Mouse (Mus musculus): ENCODE data around the gene Gmcl1.

Gmcl1 gene

GRCm38 (mm10) chr6:86733183-86733876 lies at the start of gene Gmcl1:
Gene Gmcl1 (minus strand): TSS chr6:86733383.
- in situ Hi-C loops (cut with MboI; ENCODE audit: low pct_unique_long_range_greater_than_20kb in 1 of 2, low sequenced_read_pairs in 2 of 2, unreplicated experiment in 1 of 2): no loop called here

GRCm38 (mm10) chr6:86782342-86782741 lies 49.2 kb upstream of the Gmcl1 start:
- in situ Hi-C loops (cut with MboI; ENCODE audit: low pct_unique_long_range_greater_than_20kb in 1 of 2, low sequenced_read_pairs in 2 of 2, unreplicated experiment in 1 of 2): no loop called here

- in situ Hi-C loops (cut with MboI; ENCODE audit: low pct_unique_long_range_greater_than_20kb in 1 of 2, low sequenced_read_pairs in 2 of 2, unreplicated experiment in 1 of 2): no loop called here
Measured at GRCm38 (mm10) chr6:86781361-86781957, 48.3 kb upstream of the Gmcl1 start.

- in situ Hi-C loops (cut with MboI; ENCODE audit: low pct_unique_long_range_greater_than_20kb in 1 of 2, low sequenced_read_pairs in 2 of 2, unreplicated experiment in 1 of 2): no loop called here
Measured at GRCm38 (mm10) chr6:86778910-86779594, 45.9 kb upstream of the Gmcl1 start.

- in situ Hi-C loops (cut with MboI; ENCODE audit: low pct_unique_long_range_greater_than_20kb in 1 of 2, low sequenced_read_pairs in 2 of 2, unreplicated experiment in 1 of 2): no loop called here
Measured at GRCm38 (mm10) chr6:86777181-86777580, 44.0 kb upstream of the Gmcl1 start.

GRCm38 (mm10) chr6:86776706-86777071 lies 43.5 kb upstream of the Gmcl1 start:
- in situ Hi-C loops (cut with MboI; ENCODE audit: low pct_unique_long_range_greater_than_20kb in 1 of 2, low sequenced_read_pairs in 2 of 2, unreplicated experiment in 1 of 2): no loop called here

- in situ Hi-C loops (cut with MboI; ENCODE audit: low pct_unique_long_range_greater_than_20kb in 1 of 2, low sequenced_read_pairs in 2 of 2, unreplicated experiment in 1 of 2): no loop called here
Measured at GRCm38 (mm10) chr6:86776001-86776705, 43.0 kb upstream of the Gmcl1 start.

GRCm38 (mm10) chr6:86774937-86775336 lies 41.8 kb upstream of the Gmcl1 start:
- in situ Hi-C loops (cut with MboI; ENCODE audit: low pct_unique_long_range_greater_than_20kb in 1 of 2, low sequenced_read_pairs in 2 of 2, unreplicated experiment in 1 of 2): no loop called here

DNA sequence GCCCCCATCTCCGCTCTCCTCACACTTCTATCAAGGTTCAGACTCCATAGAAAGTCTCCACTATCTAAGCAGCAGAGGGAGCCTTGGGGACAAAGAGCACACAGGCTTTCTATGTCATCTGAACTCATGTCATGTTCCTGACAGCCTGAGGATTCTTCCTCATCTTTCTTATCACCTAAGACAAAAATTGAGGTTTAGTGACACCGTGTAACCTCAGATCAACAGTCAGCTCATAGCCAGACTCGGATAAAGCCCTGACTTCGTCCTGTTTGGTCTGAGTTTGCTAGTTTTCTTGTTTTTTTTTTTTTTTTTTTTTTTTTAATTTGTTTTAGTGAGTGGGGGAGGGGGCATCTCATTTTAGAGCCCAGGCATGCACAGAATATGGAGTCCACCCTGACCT lies 40.6 kb upstream of the Gmcl1 start:
- in situ Hi-C loops (cut with MboI; ENCODE audit: low pct_unique_long_range_greater_than_20kb in 1 of 2, low sequenced_read_pairs in 2 of 2, unreplicated experiment in 1 of 2): no loop called here

GRCm38 (mm10) chr6:86772631-86773030 lies 39.4 kb upstream of the Gmcl1 start:
- in situ Hi-C loops (cut with MboI; ENCODE audit: low pct_unique_long_range_greater_than_20kb in 1 of 2, low sequenced_read_pairs in 2 of 2, unreplicated experiment in 1 of 2): no loop called here

- in situ Hi-C loops (cut with MboI; ENCODE audit: low pct_unique_long_range_greater_than_20kb in 1 of 2, low sequenced_read_pairs in 2 of 2, unreplicated experiment in 1 of 2): no loop called here
Measured at GRCm38 (mm10) chr6:86768938-86769337, 35.8 kb upstream of the Gmcl1 start.

DNA sequence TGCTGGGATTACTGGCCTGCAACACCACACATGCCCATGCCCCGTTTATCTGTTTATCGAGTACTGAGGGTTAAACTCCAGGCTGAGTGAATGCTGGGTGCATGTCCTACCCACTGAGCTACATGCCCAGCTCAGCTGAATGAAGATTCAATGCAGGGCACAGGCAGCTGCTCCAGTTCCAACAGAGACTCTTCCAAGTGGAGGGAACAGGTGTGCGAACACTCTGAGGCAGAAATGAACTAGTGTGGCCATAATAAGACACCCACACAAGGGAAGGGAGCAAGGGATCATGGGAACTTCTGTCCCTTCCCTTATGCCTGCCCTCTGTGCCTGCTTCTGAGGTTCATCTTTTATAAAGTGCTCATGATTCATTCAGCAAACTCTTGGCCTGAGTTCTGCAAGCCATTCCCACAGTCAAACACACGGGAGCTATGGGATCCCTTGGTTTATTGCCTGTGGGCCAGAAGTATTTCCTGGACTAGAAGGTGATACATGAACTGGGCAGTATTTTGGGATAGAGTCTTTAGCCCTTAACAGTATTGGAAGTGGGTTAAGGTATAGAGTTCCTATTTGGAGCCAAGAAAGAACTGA lies 35.1 kb upstream of the Gmcl1 start:
- in situ Hi-C loops (cut with MboI; ENCODE audit: low pct_unique_long_range_greater_than_20kb in 1 of 2, low sequenced_read_pairs in 2 of 2, unreplicated experiment in 1 of 2): no loop called here

- in situ Hi-C loops (cut with MboI; ENCODE audit: low pct_unique_long_range_greater_than_20kb in 1 of 2, low sequenced_read_pairs in 2 of 2, unreplicated experiment in 1 of 2): no loop called here
Measured at GRCm38 (mm10) chr6:86767465-86767864, 34.3 kb upstream of the Gmcl1 start.

DNA sequence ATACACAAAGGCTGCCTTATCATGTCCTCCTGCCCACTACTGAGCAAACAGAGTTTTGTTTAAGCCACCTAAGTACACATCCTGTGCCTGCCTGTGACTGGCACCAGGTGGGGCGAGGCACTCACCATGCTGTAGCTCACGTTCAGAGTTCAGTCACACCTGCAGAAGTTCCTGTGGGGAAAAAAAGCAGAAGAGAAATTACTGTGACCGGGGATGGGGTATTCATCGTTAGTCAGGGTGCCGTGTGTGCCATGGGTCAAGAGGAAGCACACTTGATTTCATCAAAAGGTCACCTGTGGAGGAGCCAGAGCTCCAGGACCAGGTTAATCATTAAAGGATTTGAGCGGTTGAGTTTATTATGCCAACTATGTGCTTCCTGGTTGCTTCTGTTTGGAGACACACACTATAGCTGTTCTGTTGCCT lies 32.5 kb upstream of the Gmcl1 start:
- in situ Hi-C loops (cut with MboI; ENCODE audit: low pct_unique_long_range_greater_than_20kb in 1 of 2, low sequenced_read_pairs in 2 of 2, unreplicated experiment in 1 of 2): no loop called here

GRCm38 (mm10) chr6:86754105-86754863 lies 21.1 kb upstream of the Gmcl1 start:
- in situ Hi-C loops (cut with MboI; ENCODE audit: low pct_unique_long_range_greater_than_20kb in 1 of 2, low sequenced_read_pairs in 2 of 2, unreplicated experiment in 1 of 2): loop anchor here in 1 of 2 experiments (5.0 kb wide), 1 partner anchor 58 kb away; no protein-coding TSS in a partner anchor

DNA sequence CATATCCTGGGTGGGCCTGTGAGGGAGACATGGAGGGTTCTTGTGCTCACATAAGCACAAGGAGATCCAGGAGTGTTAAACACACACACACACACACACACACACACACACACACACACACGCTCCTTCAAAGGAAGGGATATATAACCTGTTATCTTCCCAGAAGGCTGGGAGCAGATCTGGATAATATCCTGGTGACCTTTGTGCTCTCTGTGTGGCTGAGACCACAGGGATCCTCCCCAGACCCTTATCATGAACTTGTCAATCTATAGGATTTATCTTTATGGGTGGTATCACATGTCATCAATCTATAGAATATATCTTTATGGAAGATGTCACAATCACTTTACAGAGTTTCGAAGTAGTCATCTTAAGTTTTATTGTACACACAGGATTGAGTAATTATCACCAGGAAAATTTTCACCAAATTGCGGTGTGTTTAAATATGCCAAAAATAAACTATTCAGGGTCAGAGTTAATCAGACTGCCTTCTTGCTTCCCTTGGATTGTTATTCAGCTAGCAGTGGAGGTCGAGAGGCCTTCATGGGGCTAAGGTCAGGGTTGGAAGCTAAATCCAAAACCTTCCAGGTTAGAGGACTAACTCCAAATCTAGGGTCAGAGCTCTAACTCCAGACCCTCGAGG lies 19.8 kb upstream of the Gmcl1 start:
- in situ Hi-C loops (cut with MboI; ENCODE audit: low pct_unique_long_range_greater_than_20kb in 1 of 2, low sequenced_read_pairs in 2 of 2, unreplicated experiment in 1 of 2): loop anchor here in 1 of 2 experiments (5.0 kb wide), 1 partner anchor 59 kb away; no protein-coding TSS in a partner anchor

- in situ Hi-C loops (cut with MboI; ENCODE audit: low pct_unique_long_range_greater_than_20kb in 1 of 2, low sequenced_read_pairs in 2 of 2, unreplicated experiment in 1 of 2): loop anchor here in 1 of 2 experiments (5.0 kb wide), 1 partner anchor 61 kb away; no protein-coding TSS in a partner anchor
Measured at GRCm38 (mm10) chr6:86750961-86751360, 17.8 kb upstream of the Gmcl1 start.

All from mouse embryonic stem cell (cell line).